Mouse (Mus musculus) heart, embryonic 16.5 days (tissue): Measurements from ENCODE around the gene Clec4d. TPM values are rescaled to one million over a fixed set of nuclear protein-coding genes. Genes with fewer than 3 reads are reported as not detected.

ENCODE experiments used
- ATAC-seq: fragments of 200-750 bp; cut with Nextera tagmentation; replicated peaks from 2 replicates; pipeline ENCODE4 v1.8.0; 2017; ENCODE audit warnings: moderate number of reproducible peaks; ENCODE audit not compliant: insufficient read depth, low FRiP score; ENCODE audit errors: extremely low read depth
- H3K27ac ChIP-seq: fragments of 300-500 bp; sonication (generic); 2 replicates; pipeline ENCODE4 v1.5.1; 2014; ENCODE audit warnings: mild to moderate bottlenecking, low read length, control low read depth, moderate library complexity
- H3K27me3 ChIP-seq: fragments of 300-500 bp; sonication (generic); 2 replicates; pipeline ENCODE4 v1.6.1; 2014; ENCODE audit warnings: low read length, mixed read lengths; ENCODE audit not compliant: control insufficient read depth, insufficient read depth
- H3K36me3 ChIP-seq: fragments of 300-500 bp; sonication (generic); 2 replicates; pipeline ENCODE4 v1.6.1; 2014; ENCODE audit not compliant: control insufficient read depth, insufficient read depth
- H3K4me1 ChIP-seq: fragments of 300-500 bp; sonication (generic); 2 replicates; pipeline ENCODE4 v1.6.1; 2014; ENCODE audit warnings: low read length, mixed read lengths; ENCODE audit not compliant: control insufficient read depth, insufficient read depth
- H3K4me2 ChIP-seq: fragments of 300-500 bp; sonication (generic); 2 replicates; pipeline ENCODE4 v1.6.1; 2014; ENCODE audit warnings: low read depth, mild to moderate bottlenecking, control low read depth, low read length
- H3K4me3 ChIP-seq: fragments of 300-500 bp; sonication (generic); 2 replicates; pipeline ENCODE4 v1.5.1; 2014; ENCODE audit warnings: mild to moderate bottlenecking, control low read depth, low read length
- H3K9ac ChIP-seq: fragments of 300-500 bp; sonication (generic); 2 replicates; pipeline ENCODE4 v1.6.1; 2014; ENCODE audit warnings: low read length, control low read depth
- H3K9me3 ChIP-seq: fragments of 300-500 bp; sonication (generic); replicated peaks from 2 replicates; pipeline ENCODE4 v1.6.1; 2016; ENCODE audit warnings: low read length; ENCODE audit not compliant: control insufficient read depth
- WGBS: fragments of 180-500 bp; shearing (Covaris S2); extraction: QIAGEN DNeasy Blood & Tissue Kit; methylation state at CpG from one replicate; pipeline ENCODE4 v1.1.7; 2014; 5-methylcytosine and 5-hydroxymethylcytosine counted together
- polyA plus RNA-seq: library from polyadenylated mRNA; unstranded; fragments of >200 nt; fragmentation: Nextera tagmentation; extraction: Ambion mirVana; gene quantifications from 2 replicates; pipeline ENCODE4 v1.2.1, GENCODE M21; 2015

Gene Clec4d
- polyA plus RNA-seq, 1 experiment from 2014 or later: 0.11 TPM

DNA sequence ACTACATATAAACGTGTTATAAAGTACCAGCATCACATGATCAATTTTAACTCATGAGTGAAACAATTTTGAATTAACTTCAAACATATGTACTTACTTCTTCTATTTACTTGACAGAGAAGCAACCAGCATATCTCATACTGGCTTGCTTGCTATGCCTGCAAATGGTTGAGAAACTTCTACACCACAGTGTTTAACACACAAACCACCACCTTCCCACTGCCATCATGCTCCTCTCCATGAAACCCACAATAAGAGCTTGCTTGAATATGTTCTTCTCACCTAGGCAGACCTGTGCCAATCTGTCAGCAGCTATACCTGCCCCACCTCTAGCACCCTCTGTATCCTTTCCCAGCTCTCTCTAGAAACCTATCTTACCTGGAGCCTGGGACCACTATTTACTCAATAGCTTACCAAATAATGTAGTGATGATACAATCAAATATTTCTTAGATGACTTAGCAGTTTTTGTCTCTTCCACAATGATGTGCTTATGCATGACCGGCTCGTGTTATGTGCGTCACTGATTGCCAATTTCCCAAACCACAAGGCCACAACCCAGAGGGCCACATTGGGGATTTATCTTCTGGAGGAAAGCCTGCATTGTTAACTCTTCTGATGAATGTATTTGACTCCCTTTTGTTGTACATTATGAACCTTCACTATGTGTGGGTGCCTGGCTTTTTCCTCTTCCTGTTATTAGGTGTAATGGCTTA is 1.9 kb upstream of the Clec4d start:
- Histone ChIP-seq H3K27me3 (no peaks in the 10 kb centered on the region), H3K27ac (no peak overlapping the region), H3K9me3 (no peaks in the 10 kb centered on the region; the same call in 1 of the 2 replicates), H3K4me3 (no peak overlapping the region), H3K9ac (no peak overlapping the region), H3K36me3 (no peaks in the 10 kb centered on the region), H3K4me2 (no peak overlapping the region), H3K4me1 (no peaks in the 10 kb centered on the region)
- 69% methylated on average over 4 of the region's 4 CpGs for WGBS
- no peak for ATAC-seq

- ATAC-seq: no peak
- no peaks in the 10 kb centered on the region for H3K36me3 ChIP-seq
- WGBS: 69% methylated on average over 1 of the region's 1 CpGs
- no peak overlapping the region for H3K9ac ChIP-seq
- H3K9me3 ChIP-seq: no peaks in the 10 kb centered on the region; the same call in 1 of the 2 replicates
- no peaks in the 10 kb centered on the region for H3K27me3 ChIP-seq
- H3K4me3 ChIP-seq: no peak overlapping the region
- H3K4me2 ChIP-seq: no peak overlapping the region
- H3K27ac ChIP-seq: no peak overlapping the region
- no peaks in the 10 kb centered on the region for H3K4me1 ChIP-seq
Measured at GRCm38 (mm10) chr6:123260868-123261267, 1.0 kb upstream of the Clec4d start.

DNA sequence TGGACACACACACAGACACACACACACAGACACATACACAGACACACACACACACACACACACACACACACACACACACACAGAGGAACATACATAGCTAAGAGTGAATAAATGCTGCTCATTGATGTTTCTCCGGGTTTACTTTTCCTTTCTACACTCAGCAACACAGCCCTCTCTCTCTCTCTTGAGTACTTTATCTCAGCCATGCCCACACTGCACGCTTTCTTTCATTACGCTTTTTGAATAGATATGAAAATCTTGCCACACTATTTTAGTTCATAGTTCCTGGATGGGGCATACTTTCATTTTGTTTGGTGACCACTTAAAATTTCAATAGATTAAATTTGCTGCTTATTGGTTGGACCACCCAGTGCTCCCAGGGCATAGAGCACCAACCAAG is 2.3 kb downstream of the Clec4d start:
- Histone ChIP-seq H3K27me3 (no peaks in the 10 kb centered on the region), H3K36me3 (no peaks in the 10 kb centered on the region), H3K27ac (no peak overlapping the region), H3K4me2 (no peak overlapping the region), H3K4me1 (no peaks in the 10 kb centered on the region), H3K9ac (no peak overlapping the region), H3K4me3 (no peak overlapping the region), H3K9me3 (no peaks in the 10 kb centered on the region)
- 79% methylated on average over 3 of the region's 3 CpGs for WGBS
- no peak for ATAC-seq

DNA sequence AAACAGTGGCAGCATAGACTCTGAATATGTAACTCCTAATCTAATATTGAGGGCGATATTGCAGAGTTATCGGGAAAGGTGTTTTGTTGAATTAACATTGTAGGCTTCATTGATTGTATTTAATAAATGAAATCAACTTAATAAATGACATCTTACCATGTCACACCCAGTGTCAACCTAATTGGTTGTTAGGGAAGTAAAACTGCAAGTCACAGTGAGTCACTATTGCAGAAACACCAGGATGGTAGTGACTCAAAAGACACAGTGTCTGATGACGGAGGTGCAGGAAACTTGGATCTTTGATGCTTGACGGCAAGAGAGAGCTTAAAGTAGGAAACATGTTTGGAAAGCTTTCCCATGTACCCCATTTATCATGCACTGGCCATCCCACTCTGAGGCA is 3.9 kb downstream of the Clec4d start:
- Histone ChIP-seq H3K36me3 (no peaks in the 10 kb centered on the region), H3K4me3 (no peak overlapping the region), H3K4me2 (no peak overlapping the region), H3K27ac (no peak overlapping the region), H3K9me3 (0 out of 2 replicates have a peak, but pooled peaks cover 2% of the 10 kb centered on the region), H3K9ac (no peak overlapping the region), H3K4me1 (no peaks in the 10 kb centered on the region), H3K27me3 (no peaks in the 10 kb centered on the region)
- WGBS: 82% methylated on average over 4 of the region's 4 CpGs
- no peak for ATAC-seq

- Histone ChIP-seq H3K4me3 (no peak overlapping the region), H3K27ac (no peak overlapping the region), H3K4me2 (no peak overlapping the region), H3K4me1 (no peaks in the 10 kb centered on the region), H3K36me3 (no peaks in the 10 kb centered on the region), H3K9me3 (0 out of 2 replicates have a peak, but pooled peaks cover 2% of the 10 kb centered on the region), H3K27me3 (no peaks in the 10 kb centered on the region), H3K9ac (no peak overlapping the region)
- WGBS: 79% methylated on average over 5 of the region's 5 CpGs
- ATAC-seq: no peak
Measured at GRCm38 (mm10) chr6:123266945-123267344, 5.0 kb downstream of the Clec4d start.

DNA sequence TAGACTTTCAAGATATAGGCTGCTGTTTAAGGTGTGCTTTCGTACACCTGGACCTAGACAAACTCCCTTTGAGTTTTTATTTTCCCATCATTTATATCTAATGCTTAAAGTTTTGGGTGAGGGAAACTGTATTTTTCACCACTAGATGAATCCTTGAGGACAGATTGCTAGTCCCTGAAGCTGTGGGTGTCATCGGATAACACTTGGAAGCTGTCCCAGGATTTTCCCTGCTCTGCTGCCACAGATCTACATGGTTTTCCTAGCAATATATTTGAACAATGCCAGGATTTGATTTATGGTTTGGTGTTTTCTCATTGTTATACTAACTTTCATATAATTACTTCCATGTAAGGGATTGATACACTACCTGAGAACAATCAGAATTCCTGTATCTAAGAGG is 17.5 kb downstream of the Clec4d start:
- no peak for ATAC-seq
- Histone ChIP-seq H3K36me3 (no peaks in the 10 kb centered on the region), H3K9ac (no peak overlapping the region), H3K9me3 (no peaks in the 10 kb centered on the region), H3K4me3 (no peak overlapping the region), H3K27ac (no peak overlapping the region), H3K4me1 (no peaks in the 10 kb centered on the region), H3K27me3 (no peaks in the 10 kb centered on the region), H3K4me2 (no peak overlapping the region)
- 82% methylated on average over 2 of the region's 2 CpGs for WGBS

GRCm38 (mm10) chr6:123286311-123286710 is 24.4 kb downstream of the Clec4d start:
- WGBS: 70% methylated on average over 2 of the region's 2 CpGs
- Histone ChIP-seq H3K9ac (no peak overlapping the region), H3K9me3 (0 out of 2 replicates have a peak, but pooled peaks cover 6% of the 10 kb centered on the region), H3K27me3 (no peaks in the 10 kb centered on the region), H3K4me1 (no peaks in the 10 kb centered on the region), H3K4me2 (no peak overlapping the region), H3K27ac (no peak overlapping the region), H3K36me3 (no peaks in the 10 kb centered on the region), H3K4me3 (no peak overlapping the region)
- ATAC-seq: no peak

DNA sequence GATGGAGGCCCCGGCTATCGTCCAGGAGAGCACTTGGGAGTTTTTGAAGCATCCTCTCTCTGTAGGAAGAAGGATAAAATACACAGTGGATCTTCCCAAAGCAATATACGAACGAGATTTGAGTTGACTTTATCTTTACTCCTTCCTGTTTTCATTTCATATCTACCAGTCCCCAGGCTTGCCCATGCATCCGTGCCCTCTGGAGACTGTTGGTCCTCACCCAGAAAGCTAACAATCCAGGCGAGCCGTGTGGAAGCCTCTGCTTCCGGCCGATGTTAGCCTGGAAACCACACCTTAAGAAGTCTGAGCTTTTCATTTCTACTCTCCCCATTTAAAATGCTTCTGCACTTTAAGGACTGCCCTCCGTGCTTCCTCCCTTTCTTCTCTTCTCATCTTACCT is 27.0 kb downstream of the Clec4d start:
- 63% methylated on average over 10 of the region's 10 CpGs for WGBS
- H3K27me3 ChIP-seq: no peaks in the 10 kb centered on the region
- H3K9ac ChIP-seq: no peak overlapping the region
- H3K4me3 ChIP-seq: no peak overlapping the region
- no peak overlapping the region for H3K27ac ChIP-seq
- 0 out of 2 replicates have a peak, but pooled peaks have one; percentile 6 for ATAC-seq
- 0 out of 2 replicates have a peak, but pooled peaks cover 6% of the 10 kb centered on the region for H3K9me3 ChIP-seq
- no peaks in the 10 kb centered on the region for H3K36me3 ChIP-seq
- no peak overlapping the region for H3K4me2 ChIP-seq
- no peaks in the 10 kb centered on the region for H3K4me1 ChIP-seq

- 66% methylated on average over 4 of the region's 4 CpGs for WGBS
- H3K27ac ChIP-seq: no peak within 1 kb of the TSS
Measured at GRCm38 (mm10) chr6:123289753-123290152, 27.8 kb downstream of the Clec4d start, which contains the start of gene Clec4e. Gene Clec4e (minus strand): TSS chr6:123289870.

More at GRCm38 (mm10) chr6:123289753-123290152, 27.8 kb downstream of the Clec4d start, which contains the start of gene Clec4e:
- Histone ChIP-seq H3K9me3 (0 out of 2 replicates have a peak, but pooled peaks cover 6% of the 10 kb centered on the region), H3K4me1 (no peaks in the 10 kb centered on the region), H3K4me3 (no peak within 1 kb of the TSS), H3K36me3 (no peaks in the 10 kb centered on the region), H3K27me3 (no peaks in the 10 kb centered on the region), H3K4me2 (no peak within 1 kb of the TSS), H3K9ac (no peak within 1 kb of the TSS)
- ATAC-seq: no peak
